Mouse (Mus musculus) olfactory bulb, adult 2 months (tissue): ENCODE results near the gene Adamts8.

Experiments
- CTCF ChIP-seq: fragments of 200-500 bp; IDR thresholded peaks from 2 replicates; pipeline ENCODE4 v1.5.1; 2012; ENCODE audit warnings: low read depth, mild to moderate bottlenecking, low read length, moderate library complexity; ENCODE audit not compliant: insufficient read depth
- POLR2A ChIP-seq: fragments of 200-500 bp; IDR thresholded peaks from 2 replicates; pipeline ENCODE4 v1.6.1; 2012; ENCODE audit warnings: mild to moderate bottlenecking, low read depth, low read length, moderate library complexity; ENCODE audit not compliant: insufficient read depth

- TF ChIP-seq POLR2A (no peak), CTCF (no peak)
Observed at GRCm38 (mm10) chr9:30971967-30972366, 29.6 kb downstream of the Adamts8 start.
